Mouse (Mus musculus) myocyte (in vitro differentiated cells): ENCODE data around the gene Mycl.

Source experiments
- CEBPB ChIP-seq: IDR thresholded peaks from 2 replicates; pipeline ENCODE4 v1.6.1; 2011; ENCODE audit warnings: mild to moderate bottlenecking, moderate library complexity; ENCODE audit not compliant: poor library complexity, insufficient read depth, severe bottlenecking
- POLR2A ChIP-seq: IDR thresholded peaks from one replicate; pipeline ENCODE4 v1.6.1; 2011; ENCODE audit warnings: low read depth, mild to moderate bottlenecking, control low read depth, moderate library complexity; ENCODE audit not compliant: insufficient read length
- POLR2AphosphoS2 ChIP-seq: IDR thresholded peaks from one replicate; pipeline ENCODE4 v1.6.1; 2011; ENCODE audit warnings: low read depth, control low read depth; ENCODE audit not compliant: insufficient read length

- peak; percentile 92 for TF ChIP-seq POLR2AphosphoS2
- TF ChIP-seq CEBPB = no peak
- peak; percentile 94 for TF ChIP-seq POLR2A
Observed at GRCm38 (mm10) chr4:123016451-123016957, 21.1 kb downstream of the Mycl start, which contains the start of gene Trit1.
